Mouse (Mus musculus) lung, adult 18-20 months (tissue): ENCODE data around the gene Dmbx1.

ENCODE experiments used
- DNase-seq, 2 experiments: peaks; one replicate each; pipeline ENCODE4 v3.0.0; 2022; ENCODE audit warnings: mixed read lengths in 2 of 2

Gene Dmbx1

GRCm38 (mm10) chr4:115939295-115940102 lies at the start of gene Dmbx1:
Gene Dmbx1 (minus strand): TSS chr4:115939926.
- DNase-seq, result peak; percentile 26 to 29

GRCm38 (mm10) chr4:115989382-115989781 lies 49.7 kb upstream of the Dmbx1 start:
- no peak for DNase-seq

GRCm38 (mm10) chr4:115987858-115988530 lies 48.3 kb upstream of the Dmbx1 start:
- no peak for DNase-seq

- no peak for DNase-seq
These were observed 47.7 kb upstream of the Dmbx1 start for GRCm38 (mm10) chr4:115987436-115987835.

GRCm38 (mm10) chr4:115984967-115985366 lies 45.2 kb upstream of the Dmbx1 start:
- DNase-seq, result peak; percentile 24 to 38

GRCm38 (mm10) chr4:115984111-115984510 lies 44.4 kb upstream of the Dmbx1 start:
- peak; percentile 79 to 83 for DNase-seq

- peak; percentile 51 to 68 for DNase-seq
These were observed 41.0 kb upstream of the Dmbx1 start for GRCm38 (mm10) chr4:115980676-115981075.

- DNase-seq, result no peak
These were observed 39.7 kb upstream of the Dmbx1 start for GRCm38 (mm10) chr4:115979437-115979836.

- DNase-seq, result no peak
These were observed 39.2 kb upstream of the Dmbx1 start for GRCm38 (mm10) chr4:115978911-115979310.

GRCm38 (mm10) chr4:115972543-115972942 lies 32.8 kb upstream of the Dmbx1 start:
- DNase-seq, result no peak

GRCm38 (mm10) chr4:115964446-115964845 lies 24.7 kb upstream of the Dmbx1 start:
- no peak for DNase-seq

GRCm38 (mm10) chr4:115963751-115964150 lies 24.0 kb upstream of the Dmbx1 start:
- DNase-seq, result no peak

GRCm38 (mm10) chr4:115962671-115963412 lies 23.1 kb upstream of the Dmbx1 start:
- peak; percentile 20 to 36 for DNase-seq

- no peak for DNase-seq
These were observed 22.3 kb upstream of the Dmbx1 start for GRCm38 (mm10) chr4:115961991-115962390.

- no peak for DNase-seq
These were observed 19.8 kb upstream of the Dmbx1 start for GRCm38 (mm10) chr4:115959546-115959945.

GRCm38 (mm10) chr4:115955494-115955775 lies 15.7 kb upstream of the Dmbx1 start:
- DNase-seq, result no peak

- DNase-seq, result no peak
These were observed 15.1 kb upstream of the Dmbx1 start for GRCm38 (mm10) chr4:115954656-115955493.

- no peak for DNase-seq
These were observed 13.8 kb upstream of the Dmbx1 start for GRCm38 (mm10) chr4:115953559-115953958.

- DNase-seq, result peak; percentile 37 to 48
These were observed 13.0 kb upstream of the Dmbx1 start for GRCm38 (mm10) chr4:115952758-115953157.

GRCm38 (mm10) chr4:115943669-115944314 lies 4.1 kb upstream of the Dmbx1 start:
- no peak for DNase-seq

GRCm38 (mm10) chr4:115941242-115941820 lies 1.6 kb upstream of the Dmbx1 start:
- DNase-seq, result no peak

GRCm38 (mm10) chr4:115940681-115941080 lies 955 bp upstream of the Dmbx1 start:
- DNase-seq, result no peak
